Mouse (Mus musculus): ENCODE data around the gene Ubr2. TPM values are rescaled to one million over a fixed set of nuclear protein-coding genes. Genes with fewer than 3 reads are reported as not detected.

The Ubr2 gene
- total RNA-seq, 2 experiments from 2014 or later: 43.5 to 73.8 TPM

GRCm38 (mm10) chr17:46885910-46886643, 124.3 kb downstream of the Ubr2 start:
- 0 out of 2 replicates have a peak, but pooled peaks have one; percentile 22 for ATAC-seq (replicated peaks; ENCODE audit: low FRiP score, poor library complexity, severe bottlenecking)

GRCm38 (mm10) chr17:46885218-46885909, 125.0 kb downstream of the Ubr2 start:
- ATAC-seq (replicated peaks; ENCODE audit: low FRiP score, poor library complexity, severe bottlenecking): no peak

GRCm38 (mm10) chr17:46884766-46885165, 125.6 kb downstream of the Ubr2 start:
- no peak for ATAC-seq (replicated peaks; ENCODE audit: low FRiP score, poor library complexity, severe bottlenecking)

GRCm38 (mm10) chr17:46883107-46883506, 127.2 kb downstream of the Ubr2 start:
- ATAC-seq (replicated peaks; ENCODE audit: low FRiP score, poor library complexity, severe bottlenecking): no peak

- no peak for ATAC-seq (replicated peaks; ENCODE audit: low FRiP score, poor library complexity, severe bottlenecking)
These were observed 128.6 kb downstream of the Ubr2 start for GRCm38 (mm10) chr17:46881728-46882127.

GRCm38 (mm10) chr17:46880322-46880721, 130.0 kb downstream of the Ubr2 start:
- no peak for ATAC-seq (replicated peaks; ENCODE audit: low FRiP score, poor library complexity, severe bottlenecking)

- no peak for ATAC-seq (replicated peaks; ENCODE audit: low FRiP score, poor library complexity, severe bottlenecking)
These were observed 130.5 kb downstream of the Ubr2 start for GRCm38 (mm10) chr17:46879841-46880311.

Other genes with a start within 250 kb of the Ubr2 start
- gene Ptcra, start 246.8 kb downstream of the Ubr2 start, total RNA-seq (2015; ENCODE audit: low replicate concordance): not detected in 2 replicates
- gene Ptcra, start 246.8 kb downstream of the Ubr2 start, total RNA-seq (2017; ENCODE audit: low replicate concordance): not detected in 2 replicates
- 7.2 and 15.1 TPM in 2 replicates for gene 2310039H08Rik, start 237.9 kb downstream of the Ubr2 start, total RNA-seq (2015; ENCODE audit: low replicate concordance)
- gene 2310039H08Rik, start 237.9 kb downstream of the Ubr2 start, total RNA-seq (2017; ENCODE audit: low replicate concordance): 1.8 and 4.2 TPM in 2 replicates
- gene Rpl7l1, start 227.9 kb downstream of the Ubr2 start, total RNA-seq (2015; ENCODE audit: low replicate concordance): 29.9 and 35.6 TPM in 2 replicates
- 25.2 and 69.6 TPM in 2 replicates for gene Rpl7l1, start 227.9 kb downstream of the Ubr2 start, total RNA-seq (2017; ENCODE audit: low replicate concordance)
- 28.8 and 64.6 TPM in 2 replicates for gene Bicral, start 152.1 kb downstream of the Ubr2 start, total RNA-seq (2015; ENCODE audit: low replicate concordance)
- gene Bicral, start 152.1 kb downstream of the Ubr2 start, total RNA-seq (2017; ENCODE audit: low replicate concordance): 18.7 and 68.4 TPM in 2 replicates
- 3.2 and 7.5 TPM in 2 replicates for gene Tbcc, start 119.9 kb downstream of the Ubr2 start, total RNA-seq (2015; ENCODE audit: low replicate concordance)
- 1.1 and 2.7 TPM in 2 replicates for gene Tbcc, start 119.9 kb downstream of the Ubr2 start, total RNA-seq (2017; ENCODE audit: low replicate concordance)
- gene Prph2, start 100.1 kb downstream of the Ubr2 start, total RNA-seq (2015; ENCODE audit: low replicate concordance): not detected in 2 replicates
- gene Prph2, start 100.1 kb downstream of the Ubr2 start, total RNA-seq (2017; ENCODE audit: low replicate concordance): not detected in 2 replicates